Mouse (Mus musculus): ENCODE measurements around the gene St3gal6. TPM values are rescaled to one million over a fixed set of nuclear protein-coding genes. Genes with fewer than 3 reads are reported as not detected.

Gene St3gal6
- 17.8 and 19.3 TPM in 2 replicates for polyA plus RNA-seq (2016; fragmentation: Nextera tagmentation; extraction: Ambion mirVana)

GRCm38 (mm10) chr16:58523972-58524850 is at the start of gene St3gal6:
TSS of gene St3gal6 (minus strand) at chr16:58524243.
- Histone ChIP-seq H3K9me3 (peaks cover 8% of the 10 kb centered on the region), H3K4me2 (peak within 1 kb of the TSS; percentile 70), H3K4me1 (replicated peaks) (peaks cover 14% of the 10 kb centered on the region; the same call in 1 of the 2 replicates), H3K9ac (replicated peaks) (peak within 1 kb of the TSS; percentile 83), H3K27me3 (no peaks in the 10 kb centered on the region), H3K4me3 (replicated peaks) (peak within 1 kb of the TSS; percentile 63), H3K36me3 (no peaks in the 10 kb centered on the region), H3K27ac (peak within 1 kb of the TSS; percentile 90)
- 79% methylated on average over 12 of the region's 12 CpGs for WGBS
- no peak for ATAC-seq (ENCODE audit: insufficient number of reproducible peaks, insufficient read depth, low FRiP score, low TSS enrichment, low read depth)

GRCm38 (mm10) chr16:58570694-58571264 is 46.7 kb upstream of the St3gal6 start:
- Histone ChIP-seq H3K27ac (no peak overlapping the region), H3K4me3 (replicated peaks) (no peak overlapping the region), H3K4me1 (replicated peaks) (no peaks in the 10 kb centered on the region), H3K4me2 (no peak overlapping the region), H3K9me3 (no peaks in the 10 kb centered on the region), H3K9ac (replicated peaks) (no peak overlapping the region), H3K36me3 (no peaks in the 10 kb centered on the region), H3K27me3 (no peaks in the 10 kb centered on the region)
- ATAC-seq (ENCODE audit: insufficient number of reproducible peaks, insufficient read depth, low FRiP score, low TSS enrichment, low read depth) = no peak

GRCm38 (mm10) chr16:58561196-58561595 is 37.2 kb upstream of the St3gal6 start:
- WGBS = 79% methylated on average over 2 of the region's 2 CpGs
- Histone ChIP-seq H3K9ac (replicated peaks) (no peak overlapping the region), H3K36me3 (no peaks in the 10 kb centered on the region), H3K4me3 (replicated peaks) (no peak overlapping the region), H3K27ac (no peak overlapping the region), H3K4me2 (no peak overlapping the region), H3K4me1 (replicated peaks) (no peaks in the 10 kb centered on the region), H3K27me3 (no peaks in the 10 kb centered on the region), H3K9me3 (no peaks in the 10 kb centered on the region)
- ATAC-seq (ENCODE audit: insufficient number of reproducible peaks, insufficient read depth, low FRiP score, low TSS enrichment, low read depth) = no peak

GRCm38 (mm10) chr16:58556067-58556830 is 32.2 kb upstream of the St3gal6 start:
- Histone ChIP-seq H3K27me3 (no peaks in the 10 kb centered on the region), H3K4me1 (replicated peaks) (no peaks in the 10 kb centered on the region), H3K9me3 (no peaks in the 10 kb centered on the region), H3K4me3 (replicated peaks) (no peak overlapping the region), H3K9ac (replicated peaks) (no peak overlapping the region), H3K36me3 (no peaks in the 10 kb centered on the region), H3K27ac (no peak overlapping the region), H3K4me2 (no peak overlapping the region)
- no peak for ATAC-seq (ENCODE audit: insufficient number of reproducible peaks, insufficient read depth, low FRiP score, low TSS enrichment, low read depth)
- 67% methylated on average over 4 of the region's 4 CpGs for WGBS

GRCm38 (mm10) chr16:58554673-58555072 is 30.6 kb upstream of the St3gal6 start:
- H3K4me3 ChIP-seq (replicated peaks) = no peak overlapping the region
- no peak overlapping the region for H3K27ac ChIP-seq
- no peak overlapping the region for H3K9ac ChIP-seq (replicated peaks)
- H3K4me1 ChIP-seq (replicated peaks) = no peaks in the 10 kb centered on the region
- no peaks in the 10 kb centered on the region for H3K36me3 ChIP-seq
- no peak for ATAC-seq (ENCODE audit: insufficient number of reproducible peaks, insufficient read depth, low FRiP score, low TSS enrichment, low read depth)
- no peaks in the 10 kb centered on the region for H3K9me3 ChIP-seq
- no peaks in the 10 kb centered on the region for H3K27me3 ChIP-seq
- H3K4me2 ChIP-seq = no peak overlapping the region
- 84% methylated on average over 1 of the region's 1 CpGs for WGBS

GRCm38 (mm10) chr16:58548042-58548441 is 24.0 kb upstream of the St3gal6 start:
- Histone ChIP-seq H3K4me1 (replicated peaks) (no peaks in the 10 kb centered on the region), H3K27me3 (no peaks in the 10 kb centered on the region), H3K9ac (replicated peaks) (no peak overlapping the region), H3K9me3 (no peaks in the 10 kb centered on the region), H3K27ac (no peak overlapping the region), H3K4me3 (replicated peaks) (no peak overlapping the region), H3K4me2 (no peak overlapping the region), H3K36me3 (no peaks in the 10 kb centered on the region)
- ATAC-seq (ENCODE audit: insufficient number of reproducible peaks, insufficient read depth, low FRiP score, low TSS enrichment, low read depth) = no peak
- 80% methylated on average over 2 of the region's 2 CpGs for WGBS

GRCm38 (mm10) chr16:58546128-58546527 is 22.1 kb upstream of the St3gal6 start:
- H3K9me3 ChIP-seq = no peaks in the 10 kb centered on the region
- WGBS = 77% methylated on average over 1 of the region's 1 CpGs
- no peak overlapping the region for H3K4me2 ChIP-seq
- no peaks in the 10 kb centered on the region for H3K4me1 ChIP-seq (replicated peaks)
- H3K4me3 ChIP-seq (replicated peaks) = no peak overlapping the region
- no peak overlapping the region for H3K9ac ChIP-seq (replicated peaks)
- H3K36me3 ChIP-seq = no peaks in the 10 kb centered on the region
- ATAC-seq (ENCODE audit: insufficient number of reproducible peaks, insufficient read depth, low FRiP score, low TSS enrichment, low read depth) = no peak
- H3K27ac ChIP-seq = no peak overlapping the region
- H3K27me3 ChIP-seq = no peaks in the 10 kb centered on the region

GRCm38 (mm10) chr16:58539490-58539889 is 15.4 kb upstream of the St3gal6 start:
- Histone ChIP-seq H3K36me3 (no peaks in the 10 kb centered on the region), H3K4me2 (no peak overlapping the region), H3K9me3 (no peaks in the 10 kb centered on the region), H3K4me1 (replicated peaks) (no peaks in the 10 kb centered on the region), H3K27ac (no peak overlapping the region), H3K4me3 (replicated peaks) (no peak overlapping the region), H3K9ac (replicated peaks) (no peak overlapping the region), H3K27me3 (no peaks in the 10 kb centered on the region)
- 95% methylated on average over 1 of the region's 1 CpGs for WGBS
- ATAC-seq (ENCODE audit: insufficient number of reproducible peaks, insufficient read depth, low FRiP score, low TSS enrichment, low read depth) = no peak

GRCm38 (mm10) chr16:58539011-58539410 is 15.0 kb upstream of the St3gal6 start:
- Histone ChIP-seq H3K9ac (replicated peaks) (no peak overlapping the region), H3K4me2 (no peak overlapping the region), H3K27me3 (no peaks in the 10 kb centered on the region), H3K36me3 (no peaks in the 10 kb centered on the region), H3K27ac (no peak overlapping the region), H3K9me3 (no peaks in the 10 kb centered on the region), H3K4me3 (replicated peaks) (no peak overlapping the region), H3K4me1 (replicated peaks) (no peaks in the 10 kb centered on the region)
- no peak for ATAC-seq (ENCODE audit: insufficient number of reproducible peaks, insufficient read depth, low FRiP score, low TSS enrichment, low read depth)
- 19% methylated on average over 2 of the region's 2 CpGs for WGBS

GRCm38 (mm10) chr16:58536076-58536475 is 12.0 kb upstream of the St3gal6 start:
- H3K4me1 ChIP-seq (replicated peaks) = 0 out of 2 replicates have a peak, but pooled peaks cover 6% of the 10 kb centered on the region
- H3K36me3 ChIP-seq = no peaks in the 10 kb centered on the region
- no peak overlapping the region for H3K27ac ChIP-seq
- no peak for ATAC-seq (ENCODE audit: insufficient number of reproducible peaks, insufficient read depth, low FRiP score, low TSS enrichment, low read depth)
- 87% methylated on average over 2 of the region's 2 CpGs for WGBS
- no peaks in the 10 kb centered on the region for H3K9me3 ChIP-seq
- H3K4me2 ChIP-seq = no peak overlapping the region
- no peak overlapping the region for H3K9ac ChIP-seq (replicated peaks)
- H3K4me3 ChIP-seq (replicated peaks) = no peak overlapping the region
- H3K27me3 ChIP-seq = no peaks in the 10 kb centered on the region

- WGBS = 69% methylated on average over 5 of the region's 5 CpGs
- no peaks in the 10 kb centered on the region for H3K27me3 ChIP-seq
- 0 out of 2 replicates have a peak, but pooled peaks cover 6% of the 10 kb centered on the region for H3K4me1 ChIP-seq (replicated peaks)
- H3K9ac ChIP-seq (replicated peaks) = no peak overlapping the region
- H3K27ac ChIP-seq = no peak overlapping the region
- no peak overlapping the region for H3K4me2 ChIP-seq
- ATAC-seq (ENCODE audit: insufficient number of reproducible peaks, insufficient read depth, low FRiP score, low TSS enrichment, low read depth) = no peak
- no peaks in the 10 kb centered on the region for H3K9me3 ChIP-seq
- no peak overlapping the region for H3K4me3 ChIP-seq (replicated peaks)
- H3K36me3 ChIP-seq = no peaks in the 10 kb centered on the region
Observed at GRCm38 (mm10) chr16:58535236-58535635, 11.2 kb upstream of the St3gal6 start.
